Mouse (Mus musculus) spleen, postnatal 4 days (tissue): Measurements from ENCODE around the gene Wbp11.

Experiments used
- DNase-seq, 2 experiments: peaks; one replicate each; pipeline ENCODE4 v3.0.0; 2022; ENCODE audit warnings: low spot score in 2 of 2

Wbp11 gene

GRCm38 (mm10) chr6:136837323-136837722, 9.3 kb upstream of the Wbp11 start:
- no peak for DNase-seq

GRCm38 (mm10) chr6:136835352-136835751, 7.3 kb upstream of the Wbp11 start, which contains the start of gene Smco3:
Smco3 (minus strand) TSS chr6:136835452.
- no peak for DNase-seq

- no peak for DNase-seq
These were observed 3.7 kb upstream of the Wbp11 start for GRCm38 (mm10) chr6:136831712-136832111.

GRCm38 (mm10) chr6:136828681-136829080, 648 bp upstream of the Wbp11 start:
- DNase-seq: no peak

GRCm38 (mm10) chr6:136827516-136827880, 535 bp downstream of the Wbp11 start, which contains the start of gene BC049715:
BC049715 (plus strand) TSS chr6:136827626.
- peak in 1 of 2 experiments; percentile 39 for DNase-seq

GRCm38 (mm10) chr6:136827116-136827515, 917 bp downstream of the Wbp11 start:
- no peak for DNase-seq

GRCm38 (mm10) chr6:136824987-136825386, 3.0 kb downstream of the Wbp11 start:
- DNase-seq: no peak

- DNase-seq: no peak
These were observed 6.9 kb downstream of the Wbp11 start for GRCm38 (mm10) chr6:136821086-136821485.

GRCm38 (mm10) chr6:136820381-136820780, 7.7 kb downstream of the Wbp11 start:
- no peak for DNase-seq

- no peak for DNase-seq
These were observed 10.5 kb downstream of the Wbp11 start for GRCm38 (mm10) chr6:136817549-136817948.

- no peak for DNase-seq
These were observed 11.2 kb downstream of the Wbp11 start for GRCm38 (mm10) chr6:136816826-136817225.

- DNase-seq: no peak
These were observed 12.7 kb downstream of the Wbp11 start for GRCm38 (mm10) chr6:136815381-136815780.

- no peak for DNase-seq
These were observed 14.9 kb downstream of the Wbp11 start for GRCm38 (mm10) chr6:136813117-136813516.

GRCm38 (mm10) chr6:136811196-136811595, 16.8 kb downstream of the Wbp11 start:
- DNase-seq: no peak

GRCm38 (mm10) chr6:136809673-136810072, 18.4 kb downstream of the Wbp11 start:
- DNase-seq: no peak

GRCm38 (mm10) chr6:136809077-136809476, 19.0 kb downstream of the Wbp11 start:
- peak; percentile 58 to 76 for DNase-seq

GRCm38 (mm10) chr6:136808631-136809046, 19.4 kb downstream of the Wbp11 start:
- peak; percentile 57 to 81 for DNase-seq

- DNase-seq: peak; percentile 99 to 100
These were observed 20.0 kb downstream of the Wbp11 start, which contains the start of gene H2afj for GRCm38 (mm10) chr6:136808014-136808417. H2afj (plus strand) TSS chr6:136808244.

GRCm38 (mm10) chr6:136807395-136808013, 20.5 kb downstream of the Wbp11 start:
- DNase-seq: no peak

- DNase-seq: no peak
These were observed 21.2 kb downstream of the Wbp11 start for GRCm38 (mm10) chr6:136806819-136807218.

- DNase-seq: no peak
These were observed 22.6 kb downstream of the Wbp11 start for GRCm38 (mm10) chr6:136805409-136805775.

- no peak for DNase-seq
These were observed 23.2 kb downstream of the Wbp11 start for GRCm38 (mm10) chr6:136804705-136805408.
